Mouse (Mus musculus) layer of hippocampus, adult 11-12 months (tissue): ENCODE data around the gene Pacsin2.
"Not testable (repeated sequence)": the region's sequence is repeated elsewhere in the genome, so short reads cannot be mapped to it uniquely, and the experiment has no call there.

ENCODE experiments used
- DNase-seq: peaks from one replicate; pipeline ENCODE4 v3.0.0; 2022; ENCODE audit warnings: low spot score

The Pacsin2 gene

GRCm38 (mm10) chr15:83464083-83464904 is at the start of gene Pacsin2:
Gene Pacsin2, minus strand, starts transcription at chr15:83464606.
- DNase-seq, result peak; percentile 97

- no peak for DNase-seq
Observed at GRCm38 (mm10) chr15:83512489-83513281, 48.3 kb upstream of the Pacsin2 start.

GRCm38 (mm10) chr15:83510805-83511405 is 46.5 kb upstream of the Pacsin2 start, which contains the start of gene Ttll1:
Gene Ttll1, minus strand, starts transcription at chr15:83510893.
- peak; percentile 95 for DNase-seq

GRCm38 (mm10) chr15:83509950-83510804 is 45.8 kb upstream of the Pacsin2 start:
- DNase-seq, result no peak

- not testable (repeated sequence) for DNase-seq
Observed at GRCm38 (mm10) chr15:83501483-83501882, 37.1 kb upstream of the Pacsin2 start.

- DNase-seq, result peak; percentile 27
Observed at GRCm38 (mm10) chr15:83500352-83500751, 35.9 kb upstream of the Pacsin2 start.

- DNase-seq, result no peak
Observed at GRCm38 (mm10) chr15:83499211-83499755, 34.9 kb upstream of the Pacsin2 start.

GRCm38 (mm10) chr15:83497299-83497698 is 32.9 kb upstream of the Pacsin2 start:
- DNase-seq, result no peak

- DNase-seq, result no peak
Observed at GRCm38 (mm10) chr15:83495787-83496367, 31.5 kb upstream of the Pacsin2 start.

- no peak for DNase-seq
Observed at GRCm38 (mm10) chr15:83495195-83495594, 30.8 kb upstream of the Pacsin2 start.

- no peak for DNase-seq
Observed at GRCm38 (mm10) chr15:83494572-83494920, 30.1 kb upstream of the Pacsin2 start.

GRCm38 (mm10) chr15:83493856-83494571 is 29.6 kb upstream of the Pacsin2 start:
- no peak for DNase-seq

- DNase-seq, result no peak
Observed at GRCm38 (mm10) chr15:83491891-83492290, 27.5 kb upstream of the Pacsin2 start.

- no peak for DNase-seq
Observed at GRCm38 (mm10) chr15:83489471-83489870, 25.1 kb upstream of the Pacsin2 start.

- peak; percentile 27 for DNase-seq
Observed at GRCm38 (mm10) chr15:83487477-83488115, 23.2 kb upstream of the Pacsin2 start.

- no peak for DNase-seq
Observed at GRCm38 (mm10) chr15:83484311-83484710, 19.9 kb upstream of the Pacsin2 start.

- DNase-seq, result no peak
Observed at GRCm38 (mm10) chr15:83483482-83483881, 19.1 kb upstream of the Pacsin2 start.

GRCm38 (mm10) chr15:83482645-83483224 is 18.3 kb upstream of the Pacsin2 start:
- no peak for DNase-seq

GRCm38 (mm10) chr15:83481236-83481780 is 16.9 kb upstream of the Pacsin2 start:
- no peak for DNase-seq
